Mouse (Mus musculus): Measurements from ENCODE around the gene Ttll12.

- TF ChIP-seq GATA1 (IDR thresholded peaks at IDR 0.05; ENCODE audit: borderline replicate concordance, low read length) = no peak
- TF ChIP-seq FLI1 (IDR thresholded peaks at IDR 0.05; ENCODE audit: low read length) = no peak
Measured at GRCm38 (mm10) chr15:83593189-83593585, 1.8 kb downstream of the Ttll12 start.

All from megakaryocyte, embryonic 14.5 days (primary cell).